Mouse (Mus musculus) cerebellum, adult 11 months (tissue): Measurements from ENCODE around the gene Zfp809.

Experiments
- DNase-seq: peaks from one replicate; pipeline ENCODE4 v3.0.0; 2022

Gene Zfp809

DNA sequence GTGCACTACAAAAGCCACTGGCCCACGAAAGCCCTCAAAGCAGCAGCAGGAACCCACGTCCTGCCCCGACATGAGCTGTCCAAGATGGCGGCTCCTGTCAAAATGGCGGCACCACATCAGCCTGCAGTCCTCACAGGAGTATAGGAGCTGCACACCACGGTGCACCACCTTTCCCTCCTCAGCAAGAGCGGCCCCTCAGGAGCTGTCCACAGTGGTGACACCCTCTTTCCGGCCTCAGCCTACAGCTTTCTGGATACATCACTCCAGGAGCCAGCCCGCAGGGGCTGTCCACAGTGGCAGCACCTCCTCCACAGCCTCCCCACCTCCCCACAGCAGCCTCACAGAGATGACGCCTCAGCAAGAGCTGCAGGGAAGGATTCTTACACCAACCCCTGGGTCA lies 37.1 kb downstream of the Zfp809 start:
- no peak for DNase-seq

GRCm38 (mm10) chr9:22268886-22269285 lies 43.4 kb downstream of the Zfp809 start:
- DNase-seq, result no peak

DNA sequence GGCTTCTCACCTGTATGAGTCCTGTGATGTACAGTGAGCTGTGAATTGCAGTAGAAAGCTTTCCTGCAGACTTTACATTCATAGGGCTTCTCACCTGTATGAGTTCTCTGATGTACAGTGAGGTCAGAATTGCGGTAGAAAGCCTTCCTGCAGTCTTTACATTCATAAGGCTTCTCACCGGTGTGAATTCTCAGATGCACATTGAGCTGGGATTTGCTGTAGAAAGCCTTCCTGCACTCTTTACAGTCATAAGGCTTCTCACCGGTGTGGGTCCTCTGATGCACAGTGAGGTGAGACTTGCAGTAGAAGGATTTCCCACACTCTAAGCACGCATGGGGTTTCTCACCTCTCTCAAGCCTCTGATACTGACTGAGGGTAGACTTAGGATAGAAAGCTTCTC lies 53.2 kb downstream of the Zfp809 start:
- DNase-seq, result no peak
